Mouse (Mus musculus): ENCODE data around the gene Msi2. TPM values are rescaled to one million over a fixed set of nuclear protein-coding genes. Genes with fewer than 3 reads are reported as not detected.

The Msi2 gene
- total and polyA plus RNA-seq, 2 experiments: 6.4 to 10.8 TPM

DNA sequence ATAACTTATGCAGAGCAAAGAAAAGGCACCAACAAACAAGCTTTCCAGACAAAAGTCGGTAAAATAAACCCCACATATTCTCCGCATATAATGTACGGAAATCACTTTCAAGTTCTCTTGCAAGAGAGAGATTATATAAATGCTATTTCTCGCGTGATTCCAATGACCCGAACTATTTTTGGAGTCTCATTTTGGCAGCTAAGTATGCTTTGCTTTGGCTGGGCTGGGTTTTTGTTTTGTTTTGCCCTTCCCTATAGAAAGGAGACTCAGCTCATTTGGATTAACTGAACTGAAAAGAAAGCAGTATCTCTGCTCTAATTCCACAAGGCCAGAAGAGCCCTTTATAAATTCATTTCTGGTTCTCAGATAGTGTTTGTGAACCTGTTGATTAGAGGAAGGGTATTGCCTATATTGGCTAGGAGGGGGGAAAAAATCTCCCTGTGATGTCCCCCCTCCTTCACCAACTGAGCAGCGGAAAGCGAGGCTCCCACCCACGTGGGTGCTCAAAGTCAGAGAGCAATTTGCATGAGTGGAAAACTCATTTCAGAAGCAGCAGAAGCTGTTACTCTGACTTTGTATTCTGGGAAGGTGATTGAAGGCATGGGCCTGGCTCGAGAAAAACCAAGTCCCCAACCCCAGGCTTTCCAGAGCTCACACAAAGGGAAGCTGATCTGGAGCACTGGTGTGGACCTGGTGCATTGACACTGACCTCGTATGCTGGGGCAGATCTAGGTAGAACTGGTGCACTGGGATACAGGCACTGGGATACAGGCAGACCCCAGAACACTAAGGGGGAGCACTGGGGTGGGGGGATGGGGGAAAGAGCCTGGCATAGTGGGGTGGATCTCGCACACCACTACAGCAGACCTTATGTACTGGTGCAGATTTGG is 201.5 kb downstream of the Msi2 start:
- DNase-seq (ENCODE audit: extremely low read depth, low read depth, low spot score): no peak
- H3K79me2 ChIP-seq (ENCODE audit: control insufficient read depth, insufficient read depth, low read length): no peaks in the 10 kb centered on the region; the same call in 1 of the 2 replicates
- H3K36me3 ChIP-seq (ENCODE audit: control insufficient read depth, insufficient read depth, low read length): no peaks in the 10 kb centered on the region
- H3K9ac ChIP-seq (ENCODE audit: low read depth, low read length): no peak overlapping the region
- 89% methylated on average over 12 of the region's 12 CpGs for WGBS
- H3K4me3 ChIP-seq (ENCODE audit: insufficient read depth, low read depth, low read length): no peak overlapping the region
- no peak for TF ChIP-seq CTCF (IDR thresholded peaks at IDR 0.05; ENCODE audit: low read depth, low read length)
- TF ChIP-seq POLR2A (IDR thresholded peaks at IDR 0.05; ENCODE audit: extremely low read depth, insufficient read depth, low read length): no peak
- H3K27me3 ChIP-seq (ENCODE audit: control insufficient read depth, insufficient read depth, low read length): no peaks in the 10 kb centered on the region
- no peak overlapping the region for H3K27ac ChIP-seq (replicated peaks; ENCODE audit: insufficient read depth, low read depth, low read length)
- peaks cover 11% of the 10 kb centered on the region for H3K4me1 ChIP-seq (ENCODE audit: control insufficient read depth, insufficient read depth, low read length)

DNA sequence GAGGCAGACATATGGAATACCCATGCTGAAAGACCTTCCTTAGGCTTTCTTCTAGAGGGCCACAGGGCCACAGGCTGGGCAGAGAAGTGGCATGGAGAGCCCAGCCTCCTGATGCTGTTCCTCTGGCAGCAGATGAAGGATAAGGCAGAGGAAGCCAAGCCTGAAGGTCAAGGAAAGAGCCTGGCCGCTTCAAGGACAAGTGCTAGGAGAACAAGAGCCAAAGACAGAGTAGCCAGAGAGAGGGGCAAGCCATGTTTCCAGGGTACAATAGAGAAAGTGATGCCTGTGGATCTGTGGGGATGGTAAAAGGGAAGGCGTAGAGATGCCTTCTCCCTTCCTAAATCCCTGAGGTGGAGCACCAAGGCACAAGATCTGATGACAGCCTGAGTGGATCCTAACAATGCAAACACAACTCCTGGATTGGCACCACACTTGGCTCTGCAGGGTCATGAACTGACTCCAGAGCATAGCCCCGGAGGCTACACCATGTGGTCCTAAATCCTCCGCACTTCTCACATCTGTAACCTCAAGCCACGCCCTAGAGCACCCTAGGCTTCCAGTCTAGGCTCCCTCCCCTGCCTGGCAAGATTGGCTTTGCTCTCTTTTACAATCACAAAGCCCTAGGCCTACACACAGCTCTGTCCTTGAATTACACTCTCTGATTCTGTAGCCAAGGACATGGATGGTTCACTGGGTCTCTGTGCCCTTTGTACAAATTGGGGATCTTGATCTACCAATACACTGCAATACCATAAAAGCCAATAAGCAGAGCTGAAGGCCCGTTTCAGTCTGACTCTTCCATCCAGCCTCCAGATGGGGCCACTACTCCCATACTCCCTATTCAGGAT is 202.4 kb downstream of the Msi2 start:
- TF ChIP-seq CTCF (IDR thresholded peaks at IDR 0.05; ENCODE audit: low read depth, low read length) (no peak), POLR2A (IDR thresholded peaks at IDR 0.05; ENCODE audit: extremely low read depth, insufficient read depth, low read length) (no peak)
- DNase-seq (ENCODE audit: extremely low read depth, low read depth, low spot score): peak; percentile 20
- Histone ChIP-seq H3K27me3 (ENCODE audit: control insufficient read depth, insufficient read depth, low read length) (no peaks in the 10 kb centered on the region), H3K4me1 (ENCODE audit: control insufficient read depth, insufficient read depth, low read length) (peaks cover 11% of the 10 kb centered on the region), H3K9ac (ENCODE audit: low read depth, low read length) (no peak overlapping the region), H3K36me3 (ENCODE audit: control insufficient read depth, insufficient read depth, low read length) (no peaks in the 10 kb centered on the region), H3K27ac (replicated peaks; ENCODE audit: insufficient read depth, low read depth, low read length) (no peak overlapping the region), H3K4me3 (ENCODE audit: insufficient read depth, low read depth, low read length) (no peak overlapping the region), H3K79me2 (ENCODE audit: control insufficient read depth, insufficient read depth, low read length) (no peaks in the 10 kb centered on the region; the same call in 1 of the 2 replicates)
- WGBS: 80% methylated on average over 6 of the region's 6 CpGs

DNA sequence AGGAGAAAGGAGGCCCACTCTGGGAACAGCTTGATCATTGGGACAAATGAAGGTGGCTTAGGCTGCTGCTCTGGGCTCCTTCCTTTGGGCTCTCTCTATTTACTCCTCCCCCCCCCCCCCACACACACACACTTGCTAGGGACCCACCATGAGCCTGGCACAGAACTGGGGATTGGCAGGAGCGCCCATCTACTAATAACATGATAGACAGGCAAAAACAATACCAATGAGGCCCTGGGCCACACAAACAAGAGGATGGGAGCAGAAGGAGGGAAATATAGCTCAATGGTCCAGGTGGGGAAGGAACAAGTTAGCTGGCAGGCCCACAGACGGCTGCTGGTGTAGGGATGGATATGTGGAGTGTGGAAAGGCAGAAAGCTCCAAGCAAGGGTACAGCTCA is 203.0 kb downstream of the Msi2 start:
- no peak overlapping the region for H3K4me3 ChIP-seq (ENCODE audit: insufficient read depth, low read depth, low read length)
- H3K79me2 ChIP-seq (ENCODE audit: control insufficient read depth, insufficient read depth, low read length): no peaks in the 10 kb centered on the region; the same call in 1 of the 2 replicates
- peaks cover 15% of the 10 kb centered on the region for H3K4me1 ChIP-seq (ENCODE audit: control insufficient read depth, insufficient read depth, low read length)
- H3K36me3 ChIP-seq (ENCODE audit: control insufficient read depth, insufficient read depth, low read length): no peaks in the 10 kb centered on the region
- no peak overlapping the region for H3K9ac ChIP-seq (ENCODE audit: low read depth, low read length)
- H3K27ac ChIP-seq (replicated peaks; ENCODE audit: insufficient read depth, low read depth, low read length): no peak overlapping the region
- no peak for TF ChIP-seq CTCF (IDR thresholded peaks at IDR 0.05; ENCODE audit: low read depth, low read length)
- no peak for TF ChIP-seq POLR2A (IDR thresholded peaks at IDR 0.05; ENCODE audit: extremely low read depth, insufficient read depth, low read length)
- H3K27me3 ChIP-seq (ENCODE audit: control insufficient read depth, insufficient read depth, low read length): no peaks in the 10 kb centered on the region
- no peak for DNase-seq (ENCODE audit: extremely low read depth, low read depth, low spot score)
- 100% methylated on average over 2 of the region's 2 CpGs for WGBS

DNA sequence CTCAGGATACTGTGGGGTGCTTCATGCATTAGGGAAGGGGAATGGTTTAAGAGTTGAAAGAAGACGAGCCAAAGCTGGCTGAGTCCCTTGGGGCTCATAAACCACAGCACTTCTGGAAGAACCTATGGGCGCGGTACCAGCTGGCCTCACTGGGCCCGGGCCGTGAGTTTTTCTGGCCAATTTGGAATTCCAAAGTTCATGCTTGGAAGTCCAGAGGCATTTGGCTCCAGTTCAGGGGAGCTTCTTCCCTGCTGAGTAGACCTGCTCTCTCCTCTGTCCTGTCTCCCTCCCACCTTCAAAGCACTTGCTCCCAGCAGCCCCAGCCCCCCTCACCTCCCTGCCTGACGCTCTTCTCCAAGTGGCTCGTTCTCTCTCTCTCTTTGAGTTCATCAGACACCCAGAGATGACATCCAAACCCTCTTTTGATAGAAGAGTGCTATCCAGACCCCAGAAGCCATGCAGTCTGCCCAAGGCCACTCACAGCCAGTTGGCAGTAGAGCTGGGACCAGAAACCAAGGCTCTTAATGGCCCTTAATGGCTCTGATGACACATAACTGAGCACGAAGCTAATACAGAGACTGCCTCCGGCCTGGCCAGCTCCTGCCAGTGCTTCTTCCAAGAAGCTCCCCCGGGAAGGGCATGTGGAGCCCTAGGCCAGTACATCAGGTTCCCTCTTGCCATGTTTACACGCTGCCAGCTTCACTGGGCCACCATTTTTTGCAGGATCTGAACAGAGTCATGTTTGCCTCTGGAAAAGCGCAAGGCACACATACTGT is 204.0 kb downstream of the Msi2 start:
- 48% methylated on average over 12 of the region's 12 CpGs for WGBS

DNA sequence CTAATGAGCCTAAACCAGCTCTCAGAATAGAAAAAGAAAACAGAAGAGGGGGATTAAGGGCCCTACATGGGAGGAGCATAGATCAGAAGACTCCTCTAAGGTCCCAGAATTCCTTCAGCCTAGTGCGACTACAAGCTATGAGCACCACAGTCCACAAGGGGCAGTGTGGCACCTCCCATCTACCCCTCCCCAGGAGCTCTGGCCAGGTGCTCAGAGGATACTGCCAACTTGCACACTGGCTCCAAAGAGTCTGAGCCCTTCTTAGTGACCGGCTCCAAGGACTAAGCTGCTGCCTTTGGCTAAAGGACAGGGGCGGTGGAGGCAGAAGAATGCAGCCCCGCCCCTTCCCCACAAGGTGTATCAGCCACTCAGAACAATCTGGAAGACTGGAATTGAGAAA is 205.7 kb downstream of the Msi2 start:
- TF ChIP-seq CTCF (IDR thresholded peaks at IDR 0.05; ENCODE audit: low read depth, low read length): peak; percentile 77
- no peak for TF ChIP-seq POLR2A (IDR thresholded peaks at IDR 0.05; ENCODE audit: extremely low read depth, insufficient read depth, low read length)
- peak; percentile 73 for DNase-seq (ENCODE audit: extremely low read depth, low read depth, low spot score)
- 47% methylated on average over 4 of the region's 4 CpGs for WGBS
- Histone ChIP-seq H3K4me3 (ENCODE audit: insufficient read depth, low read depth, low read length) (no peak overlapping the region), H3K36me3 (ENCODE audit: control insufficient read depth, insufficient read depth, low read length) (no peaks in the 10 kb centered on the region), H3K4me1 (ENCODE audit: control insufficient read depth, insufficient read depth, low read length) (peaks cover 15% of the 10 kb centered on the region), H3K9ac (ENCODE audit: low read depth, low read length) (no peak overlapping the region), H3K27me3 (ENCODE audit: control insufficient read depth, insufficient read depth, low read length) (no peaks in the 10 kb centered on the region), H3K27ac (replicated peaks; ENCODE audit: insufficient read depth, low read depth, low read length) (no peak overlapping the region), H3K79me2 (ENCODE audit: control insufficient read depth, insufficient read depth, low read length) (no peaks in the 10 kb centered on the region; the same call in 1 of the 2 replicates)

More for the DNA sequence above, 204.0 kb downstream of the Msi2 start:
- peaks cover 15% of the 10 kb centered on the region for H3K4me1 ChIP-seq (ENCODE audit: control insufficient read depth, insufficient read depth, low read length)
- no peak overlapping the region for H3K9ac ChIP-seq (ENCODE audit: low read depth, low read length)
- no peak overlapping the region for H3K27ac ChIP-seq (replicated peaks; ENCODE audit: insufficient read depth, low read depth, low read length)
- H3K36me3 ChIP-seq (ENCODE audit: control insufficient read depth, insufficient read depth, low read length): no peaks in the 10 kb centered on the region
- no peaks in the 10 kb centered on the region for H3K27me3 ChIP-seq (ENCODE audit: control insufficient read depth, insufficient read depth, low read length)
- no peaks in the 10 kb centered on the region; the same call in 1 of the 2 replicates for H3K79me2 ChIP-seq (ENCODE audit: control insufficient read depth, insufficient read depth, low read length)
- H3K4me3 ChIP-seq (ENCODE audit: insufficient read depth, low read depth, low read length): no peak overlapping the region
- TF ChIP-seq CTCF (IDR thresholded peaks at IDR 0.05; ENCODE audit: low read depth, low read length) (no peak), POLR2A (IDR thresholded peaks at IDR 0.05; ENCODE audit: extremely low read depth, insufficient read depth, low read length) (no peak)
- peak; percentile 90 for DNase-seq (ENCODE audit: extremely low read depth, low read depth, low spot score)
